Mouse (Mus musculus): ENCODE results near the gene Ptar1.

Ptar1 gene

DNA sequence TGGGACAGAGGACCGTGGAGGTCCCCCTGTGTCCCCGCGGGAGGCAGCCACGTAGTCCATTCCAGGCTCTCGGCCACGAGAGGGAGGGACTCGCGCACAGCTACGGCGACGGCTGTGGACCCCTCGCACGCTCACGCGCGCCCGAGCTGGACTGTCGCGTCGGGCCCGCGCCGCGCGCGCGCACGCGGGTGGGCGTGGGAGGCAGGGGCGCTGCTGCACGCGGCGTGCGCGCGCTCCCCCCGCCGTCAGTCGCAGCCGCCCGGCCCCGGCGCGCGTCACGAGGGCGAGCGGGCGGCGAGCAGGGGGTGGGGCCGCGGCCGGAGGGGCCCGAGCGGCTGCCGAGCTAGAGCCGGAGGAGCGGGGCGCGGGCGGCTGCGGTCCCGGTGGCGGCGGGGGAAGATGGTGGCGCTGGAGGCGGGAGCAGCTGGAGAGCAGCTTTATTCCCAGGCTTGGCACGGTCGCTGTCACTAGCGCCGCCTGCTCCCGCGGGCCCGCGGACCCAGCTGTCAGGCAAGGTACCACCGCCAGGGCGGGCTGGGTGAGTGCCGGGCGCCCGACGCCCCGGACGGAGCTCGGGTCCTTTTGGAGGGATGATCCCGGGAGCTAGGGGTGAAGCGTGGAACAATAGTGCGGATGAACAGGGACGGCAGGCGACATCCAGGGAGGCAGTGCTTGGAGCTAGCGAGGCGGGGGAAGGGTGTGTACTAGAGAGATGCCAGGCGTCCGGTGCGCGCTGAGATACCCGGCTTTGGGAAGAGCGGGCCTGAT is 71.5 kb downstream of the Ptar1 start, which contains the start of gene Apba1:
TSS of gene Apba1 (plus strand) at position 334 of the 768 bp plus-strand sequence.
- DNase-seq (ENCODE audit: low read depth) = no peak

DNA sequence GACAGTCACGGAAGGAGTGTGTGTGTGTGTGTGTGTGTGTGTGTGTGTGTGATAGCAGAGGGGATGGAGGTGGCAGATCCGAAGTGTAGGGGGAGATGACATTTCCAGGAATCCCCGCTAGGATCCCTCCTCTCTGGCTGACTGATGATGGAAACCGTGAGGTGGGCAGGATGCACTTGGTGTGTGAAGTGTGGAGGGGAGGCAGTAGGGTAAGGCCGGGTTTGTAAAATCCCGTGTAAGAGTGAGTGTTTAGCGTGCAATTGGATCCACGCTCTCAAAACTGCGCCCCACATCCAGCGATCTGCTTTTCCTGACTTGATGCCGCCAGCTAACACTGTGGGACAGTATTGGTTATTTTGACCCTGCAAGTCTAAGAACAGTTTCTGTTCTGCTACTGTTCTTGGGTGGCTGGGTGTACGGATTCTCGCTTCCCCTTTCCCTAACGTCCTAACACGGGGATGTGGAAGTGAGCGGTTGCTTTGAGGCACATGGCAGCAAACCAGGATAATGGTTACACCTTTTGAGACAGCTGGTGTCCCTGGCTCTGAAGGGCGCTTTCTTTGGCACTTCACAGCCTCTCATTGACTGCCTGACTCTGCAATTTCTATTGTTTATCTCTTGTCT is 72.2 kb downstream of the Ptar1 start:
- DNase-seq (ENCODE audit: low read depth) = no peak

DNA sequence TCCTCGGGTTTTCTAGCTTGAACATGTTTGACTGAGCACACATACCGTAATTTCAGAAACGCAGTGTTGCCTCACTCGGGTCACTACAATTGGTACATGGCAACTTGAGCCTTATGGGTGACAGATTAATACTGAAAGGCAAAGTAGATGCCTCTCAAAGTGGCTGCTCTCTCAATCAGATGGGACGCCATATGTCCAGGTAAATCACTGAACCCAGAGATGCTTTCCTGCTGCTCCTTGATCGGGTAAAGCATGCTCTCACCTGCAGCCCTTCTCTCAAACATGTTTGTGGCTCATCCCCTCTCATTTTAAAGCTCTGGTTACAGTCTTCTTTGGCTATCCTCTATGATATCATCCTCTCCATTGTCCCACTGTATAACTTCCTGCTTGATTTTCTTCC is 76.1 kb downstream of the Ptar1 start:
- DNase-seq (ENCODE audit: low read depth) = no peak

DNA sequence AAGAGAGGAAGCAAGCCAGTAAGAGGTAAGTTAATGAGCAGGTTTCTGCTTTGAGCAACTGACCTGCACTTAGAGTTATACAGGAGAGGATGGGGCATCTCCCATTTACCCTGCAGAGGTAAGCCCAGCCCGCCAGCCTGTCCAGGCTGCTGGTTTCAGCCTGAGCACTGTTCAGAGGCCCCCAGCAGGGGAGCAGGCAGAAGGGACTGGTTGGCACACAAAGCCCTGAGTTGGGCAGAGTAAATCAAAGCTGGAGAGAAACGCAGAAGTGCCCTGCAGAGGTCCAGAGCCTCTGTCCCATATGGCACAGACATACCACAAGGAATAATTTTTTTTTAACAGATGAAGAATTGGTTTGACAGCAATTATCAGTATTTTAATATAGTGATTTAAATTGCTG is 76.8 kb downstream of the Ptar1 start:
- DNase-seq (ENCODE audit: low read depth) = no peak

DNA sequence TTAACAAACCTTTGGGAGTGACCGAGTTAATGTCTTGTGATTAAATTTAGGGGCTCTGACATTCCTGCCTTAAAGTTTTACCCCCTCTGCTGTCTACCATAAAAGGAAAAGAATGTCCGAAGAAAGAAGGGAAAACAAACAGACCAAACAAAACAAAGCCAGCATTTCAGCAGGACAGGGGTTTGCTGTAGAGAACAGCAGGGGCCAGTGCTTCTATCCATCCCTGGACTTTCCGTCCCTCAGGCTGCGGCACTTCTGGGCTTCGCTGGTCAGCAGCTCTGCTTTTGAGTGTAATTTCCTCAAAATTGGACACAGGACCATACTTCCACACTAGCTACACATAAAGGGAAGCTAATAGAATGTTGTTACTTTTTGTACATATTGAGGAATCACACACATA is 81.6 kb downstream of the Ptar1 start:
- DNase-seq (ENCODE audit: low read depth) = no peak

DNA sequence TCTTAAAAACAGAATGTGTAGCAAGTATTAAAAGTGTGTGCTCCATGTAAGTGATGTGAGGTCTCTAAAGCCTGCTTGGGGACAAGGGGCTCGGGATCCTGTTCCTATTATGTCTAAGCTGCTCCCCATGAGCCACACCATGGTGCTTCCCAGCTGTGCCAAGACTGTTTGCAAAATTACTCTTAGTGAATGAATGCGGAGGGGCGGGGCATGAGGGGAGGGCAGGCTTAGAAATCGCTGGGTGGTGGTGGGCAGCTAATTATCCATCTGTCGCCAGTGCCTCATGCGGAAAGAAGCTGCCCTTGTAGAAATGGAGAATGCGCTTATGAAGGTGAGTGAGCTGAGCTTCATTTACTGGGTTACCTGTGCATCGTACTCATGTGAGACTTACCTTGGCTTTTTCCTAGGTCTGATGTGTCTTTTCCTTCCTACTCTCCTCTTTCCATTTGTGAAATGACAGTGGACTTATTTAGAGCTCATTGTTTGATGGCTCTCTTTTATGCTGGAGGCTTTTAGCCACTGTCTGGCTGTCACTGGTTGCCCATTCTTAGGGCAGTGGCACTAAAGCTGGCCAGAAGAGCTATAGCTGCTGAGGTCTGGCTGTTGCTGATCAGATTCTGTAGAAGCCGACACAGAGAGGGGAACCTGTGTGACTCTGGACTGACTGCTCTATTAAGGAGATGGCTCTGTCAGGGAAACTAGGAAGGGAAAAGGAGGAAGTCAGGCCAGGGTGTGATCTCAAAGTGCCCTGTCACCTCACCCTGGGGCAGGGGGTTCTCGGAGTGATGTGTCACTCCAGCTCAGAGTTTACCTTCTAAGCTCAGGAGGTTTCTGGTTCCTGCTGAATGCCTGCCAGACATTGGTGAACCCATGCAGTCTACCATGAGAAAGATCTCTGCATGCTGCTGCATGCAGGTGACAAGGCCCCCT is 83.5 kb downstream of the Ptar1 start:
- no peak for DNase-seq (ENCODE audit: low read depth)

DNA sequence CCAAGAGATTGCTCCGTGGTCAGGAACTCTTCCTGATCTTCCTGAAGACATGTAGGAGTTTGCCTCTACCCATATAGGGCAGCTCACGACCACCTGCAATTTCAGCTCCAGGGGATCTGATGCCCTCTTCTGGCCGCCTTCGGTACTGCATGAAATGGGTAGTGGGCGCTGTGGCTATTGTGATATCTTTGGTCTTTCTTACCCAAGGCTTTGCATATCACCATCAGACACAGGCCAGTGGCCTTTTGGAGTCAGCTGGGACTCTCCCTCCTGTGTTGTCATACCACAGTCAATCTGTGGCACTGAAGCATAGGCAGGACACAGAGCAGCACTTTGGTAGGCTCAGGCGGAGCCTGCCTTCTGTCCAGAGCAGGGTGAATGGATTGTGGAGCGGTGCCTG is 84.7 kb downstream of the Ptar1 start:
- DNase-seq (ENCODE audit: low read depth) = no peak

DNA sequence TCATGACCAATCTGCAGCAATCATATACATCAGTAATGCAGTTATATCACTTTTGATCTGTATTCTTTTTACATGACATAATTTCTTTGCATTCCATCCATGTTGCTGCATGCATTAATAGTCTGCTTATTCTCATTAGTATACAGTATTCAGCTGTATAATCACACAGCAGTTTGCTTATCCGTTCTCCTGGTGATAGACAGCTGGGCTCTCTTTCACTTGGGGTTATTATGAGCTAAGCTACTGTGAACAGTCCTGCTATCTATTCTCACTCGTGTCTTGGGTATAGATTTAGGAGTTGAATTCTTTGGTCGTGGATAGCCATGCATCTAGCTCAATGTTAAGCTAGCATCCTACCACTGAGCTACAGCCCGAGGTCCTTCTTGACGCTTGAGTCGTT is 88.1 kb downstream of the Ptar1 start:
- DNase-seq (ENCODE audit: low read depth) = no peak

DNA sequence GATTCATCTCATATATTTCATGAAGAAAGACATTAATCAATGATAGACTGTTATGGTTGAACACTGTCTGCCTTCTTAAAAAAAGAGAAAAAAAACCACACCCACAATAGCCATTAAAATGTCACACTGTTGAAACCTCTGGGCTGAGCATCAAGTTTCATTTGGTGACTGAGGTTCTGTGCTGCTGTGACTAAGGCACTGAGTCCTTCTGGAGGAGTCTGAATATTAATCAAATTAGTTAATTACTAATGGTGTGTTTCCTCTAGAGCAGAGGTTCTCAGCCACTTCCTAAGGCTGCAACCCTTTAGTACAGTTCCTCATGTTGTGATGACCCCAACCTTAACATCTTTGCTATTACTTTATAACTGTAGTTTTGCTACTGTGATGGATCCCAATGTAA is 91.9 kb downstream of the Ptar1 start:
- no peak for DNase-seq (ENCODE audit: low read depth)

DNA sequence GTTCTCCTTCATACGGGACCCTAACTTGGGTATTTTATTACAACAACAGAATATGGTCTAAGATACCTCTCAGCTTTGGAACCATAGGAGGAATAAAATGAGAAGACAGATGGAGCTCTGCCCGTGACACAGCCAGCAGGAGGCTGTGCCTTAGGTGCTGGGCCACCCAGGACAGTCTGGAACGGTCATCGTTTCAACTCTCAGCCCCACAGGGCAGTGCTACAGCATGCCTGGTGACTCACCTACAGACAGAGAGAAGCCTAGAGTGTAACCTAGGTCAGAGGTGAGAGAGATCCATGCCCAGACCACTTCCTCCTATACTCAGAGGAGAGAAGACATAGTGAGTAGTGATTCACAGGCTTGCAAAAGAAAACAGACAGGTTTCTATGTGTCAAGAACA is 92.9 kb downstream of the Ptar1 start:
- DNase-seq (ENCODE audit: low read depth) = no peak
